Mouse (Mus musculus) megakaryocyte, embryonic 14.5 days (primary cell): ENCODE measurements around the gene Sema6d.

Experiments used
- FLI1 ChIP-seq: IDR thresholded peaks from 2 replicates; pipeline ENCODE4 v1.6.1; 2012; ENCODE audit warnings: low read length, inconsistent platforms, mixed read lengths
- GATA1 ChIP-seq: IDR thresholded peaks from 3 replicates; pipeline ENCODE4 v1.6.1; 2012; ENCODE audit warnings: mixed read lengths, low read length, inconsistent platforms, borderline replicate concordance

DNA sequence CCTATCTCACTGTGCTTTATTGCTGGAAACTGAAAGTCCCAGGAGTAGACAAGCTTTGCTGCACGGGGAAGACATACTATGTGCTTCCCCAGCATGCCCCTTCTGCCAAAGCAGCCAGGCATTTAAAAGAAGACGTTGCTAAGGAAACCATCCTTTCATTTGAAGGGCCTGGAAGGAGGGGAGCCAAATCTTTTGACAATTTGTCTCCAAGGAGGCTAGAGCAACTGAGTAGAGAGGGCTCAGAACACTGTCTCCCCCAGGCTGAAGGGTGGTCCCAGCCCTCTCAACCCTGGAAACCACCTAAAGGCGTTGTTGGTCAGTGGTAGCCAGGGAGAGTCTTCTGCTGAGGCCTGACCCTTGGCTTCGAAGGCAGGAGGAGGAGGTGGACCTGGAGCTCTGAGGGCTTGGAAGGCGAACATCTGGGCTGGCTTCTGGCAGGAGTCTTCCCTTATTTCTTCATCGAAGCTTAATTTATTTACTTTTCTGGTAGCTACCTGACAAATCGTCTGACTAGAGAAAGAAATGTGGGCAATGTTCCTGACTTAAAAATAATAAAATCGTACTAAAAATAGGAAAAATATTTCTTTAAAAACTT, 545.6 kb downstream of the Sema6d start:
- TF ChIP-seq GATA1 (no peak), FLI1 (no peak)
